Mouse (Mus musculus) heart, adult 2 months (tissue): ENCODE measurements around the gene Gm21969.

Experiments
- CTCF ChIP-seq: fragments of 200-600 bp; IDR thresholded peaks from 2 replicates; pipeline ENCODE4 v1.8.1; 2022; ENCODE audit warnings: antibody characterized with exemption, mild to moderate bottlenecking, moderate library complexity
- EP300 ChIP-seq: fragments of 200-500 bp; IDR thresholded peaks from 2 replicates; pipeline ENCODE4 v1.6.1; 2011; ENCODE audit warnings: low read depth, low read length, control low read depth; ENCODE audit not compliant: insufficient read depth
- POLR2A ChIP-seq: fragments of 200-500 bp; IDR thresholded peaks from 2 replicates; pipeline ENCODE4 v1.6.1; 2011; ENCODE audit warnings: mild to moderate bottlenecking, low read depth, low read length, control low read depth; ENCODE audit not compliant: insufficient read depth

DNA sequence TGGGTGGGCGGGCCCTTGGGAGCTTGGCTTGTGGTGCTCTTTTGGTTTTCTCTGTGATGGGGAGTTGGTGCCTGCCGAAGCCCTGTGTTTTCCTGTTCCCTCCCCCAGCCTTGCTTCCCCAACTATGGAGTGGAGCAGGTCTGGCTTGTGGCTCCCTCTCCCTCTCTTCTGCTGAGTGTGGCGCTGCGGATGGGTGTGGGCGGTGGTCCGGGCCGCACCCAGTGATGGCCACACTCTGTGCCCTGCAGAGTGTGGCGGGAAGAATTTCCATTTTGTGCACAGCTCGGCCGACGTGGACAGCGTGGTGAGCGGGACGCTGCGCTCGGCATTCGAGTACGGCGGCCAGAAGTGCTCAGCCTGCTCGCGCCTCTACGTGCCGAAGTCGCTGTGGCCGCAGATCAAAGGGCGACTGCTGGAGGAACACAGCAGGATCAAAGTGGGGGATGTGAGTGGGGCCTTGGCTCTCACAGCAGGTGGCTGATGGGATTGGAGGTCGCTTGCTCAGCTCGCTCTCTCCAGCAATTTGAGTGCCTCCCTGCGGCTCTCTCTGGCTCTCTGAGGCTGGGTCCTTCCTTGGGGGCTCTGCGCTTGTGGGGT lies 38.9 kb downstream of the Gm21969 start:
- TF ChIP-seq CTCF (no peak), POLR2A (no peak), EP300 (no peak)
